ENCODE assay signal across 26 mouse cellular contexts in the genomic region with DNA sequence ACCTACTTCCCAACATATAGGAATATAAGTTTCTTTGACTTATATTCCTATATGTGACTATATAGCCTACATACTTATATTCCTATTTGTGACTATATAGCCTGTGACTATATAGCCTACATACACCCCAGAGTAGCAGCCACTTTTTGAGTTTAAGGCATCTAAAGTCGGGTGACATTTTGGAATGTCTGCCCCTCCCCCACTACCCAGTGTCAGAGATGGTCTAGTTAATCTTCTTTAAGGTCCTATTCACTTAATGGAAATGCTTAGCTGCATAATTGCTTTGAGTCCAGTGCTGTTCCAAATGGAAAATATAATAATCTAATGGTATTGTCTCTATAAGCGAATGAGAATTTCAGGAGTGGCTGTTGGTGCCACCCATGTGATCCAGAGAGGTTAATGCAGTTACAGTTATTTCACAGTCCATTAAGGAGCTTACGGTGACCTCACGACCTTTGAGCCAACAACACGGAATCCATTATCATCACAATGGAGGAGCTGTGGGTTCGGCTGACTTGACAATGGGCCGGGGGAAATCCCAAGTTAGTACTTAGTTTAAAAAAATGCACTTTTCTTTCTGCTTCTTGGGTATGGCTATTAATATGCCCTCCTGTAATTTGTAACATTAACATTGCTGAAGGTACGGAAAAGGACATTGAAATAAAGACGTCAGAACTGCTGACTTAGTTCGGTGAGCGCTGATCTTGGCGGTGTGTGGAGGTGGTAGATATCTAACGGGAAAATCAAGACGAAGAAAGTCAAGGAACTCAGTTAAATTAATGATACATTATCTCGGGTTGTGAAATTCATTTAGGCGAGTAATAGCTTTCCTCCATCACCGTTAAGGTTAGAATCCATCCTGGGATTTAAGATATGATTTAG. TPM values are rescaled to one million over a fixed set of nuclear protein-coding genes. Genes with fewer than 3 reads are reported as not detected.
DNase-seq lines count a peak whose midpoint lies in the region; ATAC-seq and TF ChIP-seq lines count a peak whose summit lies in the region.
"Had no signal": no experiment of that assay in that cellular context is flagged by ENCODE, and none has a peak within 500 bp of the region (broad histone marks: within the 10 kb centered on the region; RNA-seq: fewer than 3 reads in every experiment).

No protein-coding gene starts in this region.

- H3K4me3 ChIP-seq in midbrain, embryonic 10.5 days, result peak overlapping the region; percentile 28
- no peak overlapping the region for H3K4me3 ChIP-seq in midbrain, embryonic 13.5 days (replicated peaks)
- H3K4me3 ChIP-seq in ES-E14 (ENCODE audit: insufficient read depth in 1 of 2, low read depth in 1 of 2, low read length in 2 of 2, poor library complexity in 1 of 2, severe bottlenecking in 1 of 2), result peak overlapping the region in 1 of 2 experiments; percentile 28; a peak in 1 of 4 replicates
- H3K4me3 ChIP-seq in neural tube, embryonic 15.5 days (replicated peaks), result no peak overlapping the region
- H3K4me3 ChIP-seq: embryonic facial prominence, embryonic 13.5 days; heart, embryonic 13.5 days; limb, embryonic 13.5 days; liver, embryonic 13.5 days had no signal

- H3K36me3 ChIP-seq in midbrain, embryonic 10.5 days, result no peaks in the 10 kb centered on the region
- H3K36me3 ChIP-seq in midbrain, embryonic 13.5 days, result no peaks in the 10 kb centered on the region
- H3K36me3 ChIP-seq in ES-E14 (ENCODE audit: control insufficient read depth, insufficient read depth, low read length, poor library complexity, severe bottlenecking), result no peaks in the 10 kb centered on the region
- H3K36me3 ChIP-seq in neural tube, embryonic 15.5 days, result no peaks in the 10 kb centered on the region
- H3K36me3 ChIP-seq: embryonic facial prominence, embryonic 13.5 days; heart, embryonic 13.5 days; limb, embryonic 13.5 days; liver, embryonic 13.5 days had no signal

- no peak overlapping the region for H3K4me2 ChIP-seq in midbrain, embryonic 13.5 days (replicated peaks)
- peak overlapping the region; percentile 5; the same call in 1 of the 2 replicates for H3K4me2 ChIP-seq in neural tube, embryonic 15.5 days
- H3K4me2 ChIP-seq: embryonic facial prominence, embryonic 13.5 days; heart, embryonic 13.5 days; limb, embryonic 13.5 days; liver, embryonic 13.5 days; lung, embryonic 14.5 days had no signal

- in situ Hi-C loops in ES-E14 (cut with MboI; ENCODE audit: low sequenced_read_pairs in 2 of 2, unreplicated experiment in 2 of 2), result no loop called here

- H3K9ac ChIP-seq in midbrain, embryonic 13.5 days (replicated peaks), result no peak overlapping the region
- H3K9ac ChIP-seq in ES-E14 (ENCODE audit: insufficient read depth, low read depth, low read length, poor library complexity, severe bottlenecking), result no peak overlapping the region
- no peak overlapping the region for H3K9ac ChIP-seq in neural tube, embryonic 15.5 days (replicated peaks)
- H3K9ac ChIP-seq: embryonic facial prominence, embryonic 13.5 days; heart, embryonic 13.5 days; limb, embryonic 13.5 days; liver, embryonic 13.5 days; lung, embryonic 14.5 days had no signal

- peak; percentile 64 for DNase-seq in midbrain, embryonic 10.5 days (ENCODE audit: low spot score)
- peak; percentile 62 for DNase-seq in ES-E14 (ENCODE audit: low read depth, low spot score)
- peak; percentile 82 for DNase-seq in embryo, embryonic 10 days (ENCODE audit: low spot score)
- no peak for DNase-seq in layer of hippocampus, adult 11-12 months (ENCODE audit: low spot score)
- no peak for DNase-seq in layer of hippocampus, postnatal 14 days (ENCODE audit: low spot score in 2 of 2)
- DNase-seq: cerebellum, adult 2 months; cerebellum, postnatal 36 days; gastrocnemius, postnatal 10 days; heart, adult 18-20 months; heart, postnatal 36 days; kidney, adult 9 months; kidney, postnatal 25 days; liver, embryonic 13.5 days; lung, embryonic 14.5 days; lung, postnatal 36 days; thymus, postnatal 25 days had no signal

- no peak for ATAC-seq in midbrain, embryonic 13.5 days
- no peak for ATAC-seq in neural tube, embryonic 15.5 days (ENCODE audit: low FRiP score)
- ATAC-seq: inflammation-experienced regulatory T-cells, adult 6 months had no signal

- H3K9me3 ChIP-seq in midbrain, embryonic 10.5 days (replicated peaks), result no peaks in the 10 kb centered on the region
- no peaks in the 10 kb centered on the region for H3K9me3 ChIP-seq in midbrain, embryonic 13.5 days
- H3K9me3 ChIP-seq in ES-E14 (ENCODE audit: control insufficient read depth, insufficient read depth, low read depth, low read length), result no peaks in the 10 kb centered on the region
- H3K9me3 ChIP-seq in neural tube, embryonic 15.5 days (replicated peaks), result no peaks in the 10 kb centered on the region
- H3K9me3 ChIP-seq: embryonic facial prominence, embryonic 13.5 days; heart, embryonic 13.5 days; limb, embryonic 13.5 days; liver, embryonic 13.5 days had no signal

- WGBS in midbrain, embryonic 10.5 days, result 12% methylated on average over 17 of the region's 17 CpGs
- 8% methylated on average over 17 of the region's 17 CpGs for WGBS in midbrain, embryonic 13.5 days
- 10% methylated on average over 17 of the region's 17 CpGs for WGBS in neural tube, embryonic 15.5 days

- H3K27ac ChIP-seq in midbrain, embryonic 10.5 days (replicated peaks), result no peak overlapping the region
- H3K27ac ChIP-seq in midbrain, embryonic 13.5 days, result no peak overlapping the region
- no peak overlapping the region for H3K27ac ChIP-seq in ES-E14 (ENCODE audit: insufficient read depth, low read depth, low read length, poor library complexity, severe bottlenecking)
- H3K27ac ChIP-seq in neural tube, embryonic 15.5 days (replicated peaks), result no peak overlapping the region
- H3K27ac ChIP-seq: embryonic facial prominence, embryonic 13.5 days; heart, embryonic 13.5 days; limb, embryonic 13.5 days; liver, embryonic 13.5 days had no signal

- peaks cover 91% of the 10 kb centered on the region for H3K27me3 ChIP-seq in midbrain, embryonic 10.5 days (ENCODE audit: low read depth, poor library complexity, severe bottlenecking)
- peaks cover 55% of the 10 kb centered on the region for H3K27me3 ChIP-seq in midbrain, embryonic 13.5 days
- H3K27me3 ChIP-seq in neural tube, embryonic 15.5 days (replicated peaks), result peaks cover 15% of the 10 kb centered on the region; the same call in 1 of the 2 replicates
- H3K27me3 ChIP-seq: heart, embryonic 13.5 days; limb, embryonic 13.5 days; liver, embryonic 13.5 days had no signal

- peaks cover 50% of the 10 kb centered on the region for H3K4me1 ChIP-seq in midbrain, embryonic 10.5 days
- peaks cover 22% of the 10 kb centered on the region for H3K4me1 ChIP-seq in midbrain, embryonic 13.5 days (replicated peaks)
- H3K4me1 ChIP-seq in ES-E14 (ENCODE audit: control insufficient read depth in 2 of 2, insufficient read depth in 2 of 2, low read length in 2 of 2, poor library complexity in 1 of 2), result peaks cover 6 to 9% of the 10 kb centered on the region in 2 experiments; a peak in 3 of 4 replicates
- peaks cover 6% of the 10 kb centered on the region; the same call in 1 of the 2 replicates for H3K4me1 ChIP-seq in neural tube, embryonic 15.5 days
- H3K4me1 ChIP-seq: liver, embryonic 13.5 days had no signal

TF ChIP-seq in ES-E14, 5 proteins besides CTCF, POLR2A, EP300 and RAD21:
- TF ChIP-seq HCFC1 (IDR thresholded peaks at IDR 0.05; ENCODE audit: borderline replicate concordance, insufficient read depth, low read length), result no peak
- TF ChIP-seq ZC3H11A (IDR thresholded peaks at IDR 0.05; ENCODE audit: borderline replicate concordance, low read depth, low read length), result no peak
- TF ChIP-seq ZNF384 (IDR thresholded peaks at IDR 0.05; ENCODE audit: low read depth, low read length), result peak; percentile 74; the same call in 1 of the 2 replicates
- TF ChIP-seq MAFK (IDR thresholded peaks at IDR 0.05; ENCODE audit: insufficient read depth, low read depth, low read length), result 0 out of 2 replicates have a peak, but pooled peaks have one; percentile 35
- TF ChIP-seq CHD2 (IDR thresholded peaks at IDR 0.05; ENCODE audit: low read depth, low read length), result peak; percentile 44; the same call in 1 of the 2 replicates

RNA-seq across cellular contexts. Expression of a gene that starts 44.5 kb away (rescaled TPM):
- polyA plus RNA-seq in midbrain, embryonic 10.5 days (2016; fragmentation: Nextera tagmentation; extraction: Ambion mirVana), result 0.15 and 0.27 TPM in 2 replicates
- polyA plus RNA-seq in midbrain, embryonic 13.5 days (2015; fragmentation: Nextera tagmentation; extraction: Ambion mirVana), result 0.08 and 0.19 TPM in 2 replicates
- total RNA-seq in ES-E14 (2012; rRNA removed), result 10.3 and 13.9 TPM in 2 replicates
- polyA plus RNA-seq in neural tube, embryonic 15.5 days (2015; fragmentation: Nextera tagmentation; extraction: Ambion mirVana), result 0.12 and 0.13 TPM in 2 replicates
- total RNA-seq in layer of hippocampus, postnatal 14 days (2021), result not detected
- total RNA-seq: adrenal gland, adult 18-20 months; gastrocnemius, postnatal 10 days; heart, postnatal 36 days; megakaryocyte-erythroid progenitor cell, adult 5-6 weeks; MEL had no signal
- polyA plus RNA-seq: embryonic facial prominence, embryonic 13.5 days; frontal cortex, adult 2 months; inflammation-experienced regulatory T-cells, adult 6 months; liver, embryonic 13.5 days; lung, embryonic 14.5 days had no signal

Comparison
In these comparisons a context has a peak if more than half of its experiments do, and no peak if none do; other contexts are left out.
1. DNase-seq: peak in midbrain, embryonic 10.5 days (single experiment), ES-E14 (single experiment) and embryo, embryonic 10 days (single experiment); none in layer of hippocampus, adult 11-12 months (single experiment) and layer of hippocampus, postnatal 14 days (0 of 2).